Mouse (Mus musculus) induced T-regulatory cell, adult 2 months (primary cell): ENCODE data around the gene Selenos.

ENCODE experiments used
- DNase-seq: peaks from one replicate; pipeline ENCODE4 v3.0.0-alpha.2; 2012; ENCODE audit warnings: low read depth

The Selenos gene

GRCm38 (mm10) chr7:66079364-66080230 lies at the start of gene Selenos:
Gene Selenos (plus strand): TSS chr7:66079649.
- peak; percentile 99 for DNase-seq

DNA sequence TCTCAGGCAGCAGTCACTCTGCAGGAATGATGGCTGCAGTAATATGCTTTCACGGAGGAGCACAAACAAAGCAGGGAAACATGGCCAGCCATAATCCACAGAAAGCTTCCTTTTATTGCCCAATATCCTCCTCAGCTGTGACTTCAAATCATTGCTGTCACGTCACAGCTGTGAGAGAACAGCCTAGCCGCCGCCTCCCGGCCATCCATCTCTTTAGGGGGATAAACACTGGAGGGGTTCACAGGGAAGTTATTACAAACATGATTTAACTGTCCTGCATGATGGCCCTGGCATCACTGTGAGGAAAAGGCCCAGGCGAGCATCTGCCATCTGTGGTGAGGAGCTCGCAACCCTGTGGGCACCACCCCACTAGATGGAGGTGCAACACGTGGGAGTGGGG lies 42.6 kb upstream of the Selenos start:
- DNase-seq: no peak

DNA sequence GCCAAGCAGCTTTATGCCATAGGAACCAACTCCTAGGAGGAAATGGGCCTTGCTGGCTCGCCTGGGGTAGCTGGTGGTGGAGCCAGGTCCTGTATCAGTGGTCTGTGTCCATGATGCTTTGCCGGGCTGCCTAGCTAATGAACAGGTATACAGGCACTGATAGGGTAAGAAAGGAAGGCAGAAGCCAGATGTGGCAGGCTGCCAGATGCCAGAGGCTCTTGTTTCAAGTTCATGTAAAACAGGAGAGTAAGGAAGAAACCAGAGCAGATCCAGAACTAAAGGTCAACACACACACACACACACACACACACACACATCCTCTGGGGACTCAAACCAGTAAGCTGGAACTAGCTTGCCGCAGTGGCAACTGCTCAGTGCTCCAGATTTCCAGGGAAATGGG lies 41.2 kb upstream of the Selenos start:
- no peak for DNase-seq

- DNase-seq: no peak
These were observed 40.7 kb upstream of the Selenos start for GRCm38 (mm10) chr7:66038730-66039129.

DNA sequence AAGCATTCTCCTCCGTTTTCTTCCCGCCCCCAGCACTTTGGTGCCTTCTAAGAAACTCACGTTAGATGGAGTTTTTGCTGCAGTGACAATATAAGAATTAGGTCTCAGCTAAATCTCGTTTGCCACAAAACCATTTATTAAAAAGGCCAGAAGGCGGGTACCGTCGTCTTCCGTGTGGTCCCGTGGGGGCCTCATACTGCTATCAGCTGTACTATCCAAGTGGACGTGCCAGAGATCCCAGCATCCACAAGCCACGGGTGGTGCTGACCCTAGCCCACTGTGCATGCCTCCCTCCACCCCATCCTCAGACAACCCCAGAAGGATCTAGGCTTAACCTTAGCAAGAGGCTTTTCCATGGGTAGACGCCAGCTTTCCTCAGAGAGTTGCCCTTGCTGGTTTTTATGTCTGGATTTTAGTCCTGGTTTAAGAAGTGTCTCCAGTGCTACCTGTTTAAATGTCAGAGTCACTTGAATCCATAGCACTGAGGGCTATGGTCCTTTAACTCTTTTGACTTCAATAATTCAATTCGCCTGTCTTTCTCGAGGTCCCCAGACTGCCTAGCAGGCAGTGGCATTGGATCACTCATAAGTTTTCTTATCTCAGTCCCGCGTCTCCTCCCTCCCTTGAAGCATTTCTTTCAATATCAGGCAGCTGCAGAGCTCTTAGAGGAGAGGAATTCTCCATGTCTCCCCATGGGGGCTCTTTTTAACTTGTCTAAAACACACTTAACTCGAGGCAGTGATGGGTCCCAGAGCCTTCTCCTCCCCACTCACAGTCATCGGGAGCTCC lies 39.2 kb upstream of the Selenos start:
- DNase-seq: no peak

- DNase-seq: no peak
These were observed 35.6 kb upstream of the Selenos start, which contains the start of gene Gm45213 for GRCm38 (mm10) chr7:66043552-66044459. Gene Gm45213 (plus strand): TSS chr7:66043602.

DNA sequence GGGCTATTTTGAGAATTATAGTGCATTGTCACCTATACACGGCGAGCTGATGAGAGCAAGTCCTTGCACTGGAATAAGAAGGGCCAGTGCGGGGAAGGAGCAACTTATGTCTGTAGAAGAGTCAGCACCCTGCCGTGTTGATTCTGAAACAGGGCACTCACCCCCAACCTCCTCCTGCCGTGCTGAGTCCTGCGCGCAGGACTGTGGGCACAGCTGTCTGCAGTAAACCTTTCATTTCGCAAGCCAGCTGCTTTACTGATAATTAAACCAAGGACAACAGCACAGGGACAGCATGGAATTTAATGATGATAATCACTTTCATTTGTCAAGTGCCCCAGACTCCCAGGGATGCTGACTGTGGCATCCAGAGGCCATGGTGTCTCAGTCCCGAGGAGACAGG lies 34.8 kb upstream of the Selenos start:
- no peak for DNase-seq

DNA sequence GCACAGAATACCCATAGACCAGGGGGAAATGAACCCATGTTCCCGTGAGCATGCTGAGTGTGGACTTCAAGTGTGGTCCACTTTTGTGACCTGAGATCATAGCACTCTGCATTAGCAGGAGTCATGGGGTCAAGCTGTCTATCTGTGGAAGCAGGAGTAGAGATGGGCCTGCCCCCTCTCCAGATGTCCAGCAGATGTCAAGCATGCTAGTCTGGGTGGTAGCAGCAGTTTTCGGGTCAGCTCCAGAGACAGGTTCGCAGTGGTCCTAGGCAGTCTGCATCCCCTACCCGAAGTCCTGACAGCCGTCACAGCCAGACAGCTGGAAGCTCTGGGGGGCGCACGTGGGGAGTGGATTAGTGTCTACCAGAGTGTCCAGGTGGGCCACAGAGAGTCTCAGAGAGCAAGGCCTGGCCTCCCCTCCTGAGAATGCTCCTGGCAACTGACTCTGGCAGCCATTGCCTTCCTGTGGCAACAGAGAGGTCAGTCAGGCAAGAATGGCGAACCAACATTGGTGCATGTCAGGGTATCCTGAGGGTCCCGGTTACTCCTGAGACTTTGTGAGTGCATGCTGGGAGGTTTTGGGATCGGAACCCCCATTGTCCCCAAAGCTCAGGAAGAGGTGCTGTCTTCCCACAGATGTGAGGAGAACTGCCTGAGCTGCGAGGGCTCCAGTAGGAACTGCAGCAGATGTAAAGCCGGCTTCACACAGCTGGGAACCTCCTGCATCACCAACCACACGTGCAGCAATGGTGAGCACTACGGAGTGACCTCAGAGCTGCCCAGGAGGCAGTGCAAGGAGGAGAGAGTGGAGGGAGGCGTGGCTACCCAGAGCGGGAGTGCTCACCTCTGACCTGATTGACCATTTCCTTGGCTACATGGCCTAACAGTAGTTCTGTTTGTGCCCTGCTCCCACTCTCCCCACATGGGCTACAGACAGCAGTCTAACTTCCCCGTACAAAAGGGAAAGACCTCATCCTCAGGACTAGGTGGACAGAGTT lies 32.2 kb upstream of the Selenos start:
- DNase-seq: no peak

GRCm38 (mm10) chr7:66047975-66048374 lies 31.5 kb upstream of the Selenos start:
- no peak for DNase-seq

- no peak for DNase-seq
These were observed 30.8 kb upstream of the Selenos start for GRCm38 (mm10) chr7:66048446-66049230.

DNA sequence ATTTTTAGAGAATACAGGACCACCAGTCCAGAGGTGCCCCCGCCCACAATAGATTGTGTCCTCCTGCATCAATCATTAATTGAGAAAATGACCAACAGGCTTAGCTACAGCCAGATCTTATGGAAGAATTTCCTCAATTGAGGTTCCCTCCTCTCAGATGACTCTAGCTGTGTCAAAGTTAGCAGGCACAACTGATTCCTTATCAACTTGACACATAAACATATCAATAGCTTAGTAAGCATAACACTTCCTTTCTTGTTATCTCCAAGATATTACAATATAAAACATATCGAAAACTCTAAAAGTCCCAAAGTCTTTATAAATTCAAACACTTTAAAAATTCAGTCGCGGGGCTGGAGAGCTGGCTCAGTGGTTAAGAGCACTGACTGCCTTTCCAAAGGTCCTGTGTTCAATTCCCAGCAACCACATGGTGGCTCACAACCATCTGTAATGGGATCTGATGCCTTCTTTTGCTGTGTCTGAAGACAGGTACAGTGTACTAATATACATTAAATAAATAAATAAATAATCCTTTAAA lies 25.4 kb upstream of the Selenos start:
- DNase-seq: no peak

DNA sequence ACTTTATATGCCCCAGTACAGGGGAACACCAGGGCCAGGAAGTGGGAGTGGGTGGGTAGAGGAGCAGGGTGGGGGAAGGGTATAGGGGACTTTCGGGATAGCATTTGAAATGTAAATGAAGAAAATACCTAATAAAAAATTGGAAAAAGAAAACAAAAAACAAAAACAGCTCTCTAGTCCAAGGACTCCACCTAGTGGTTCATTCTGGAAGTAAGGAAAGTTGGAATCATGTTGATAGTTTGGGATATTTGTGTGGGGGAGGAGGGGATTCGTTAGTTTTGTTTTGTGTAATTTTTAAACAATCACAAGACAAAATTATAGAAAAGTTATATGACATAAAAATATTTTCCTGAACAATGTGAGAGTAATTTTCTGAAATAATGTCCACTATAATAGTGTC lies 24.1 kb upstream of the Selenos start:
- peak; percentile 65 for DNase-seq

- DNase-seq: no peak
These were observed 20.7 kb upstream of the Selenos start, which contains the start of gene Snrpa1 for GRCm38 (mm10) chr7:66058703-66059102. Gene Snrpa1 (plus strand): TSS chr7:66059003.

GRCm38 (mm10) chr7:66060066-66060956 lies 19.1 kb upstream of the Selenos start:
- DNase-seq: peak; percentile 91

DNA sequence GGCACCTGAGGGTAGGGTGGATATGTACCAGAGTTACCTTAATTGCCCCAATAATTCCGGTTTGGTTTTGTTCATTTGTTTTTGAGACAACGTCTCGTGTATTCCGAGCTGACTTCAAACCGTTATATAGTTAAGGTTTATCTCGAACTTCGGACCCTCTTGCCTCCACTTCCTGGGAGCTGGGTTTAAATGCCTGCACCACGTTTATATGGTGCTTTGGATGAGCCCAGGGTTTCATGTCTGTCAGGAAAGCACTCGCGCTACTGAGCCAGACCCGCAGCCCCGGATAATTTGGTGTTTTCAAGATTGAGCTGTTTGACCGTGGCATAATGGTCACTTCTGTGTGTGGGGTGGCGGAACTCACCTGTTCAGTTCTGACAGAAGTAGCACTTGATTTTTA lies 18.4 kb upstream of the Selenos start:
- DNase-seq: no peak

DNA sequence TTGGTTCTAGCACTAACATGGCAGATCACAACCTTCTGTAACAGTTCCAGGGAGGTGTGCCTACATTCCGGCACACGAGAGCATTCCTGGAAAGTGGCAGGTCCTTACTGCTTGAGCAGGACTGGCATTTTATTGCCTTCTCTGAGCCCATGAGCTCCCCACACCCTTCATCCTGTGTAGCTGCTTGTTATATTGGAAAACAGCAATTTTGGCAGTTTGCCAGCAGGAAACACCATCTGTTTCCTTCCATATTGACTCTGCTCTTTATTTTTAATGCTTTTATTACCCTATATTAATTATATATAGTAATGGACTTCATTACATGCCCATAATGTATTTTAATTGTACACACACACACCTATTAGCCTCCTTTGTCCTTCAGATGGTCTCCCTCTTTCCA lies 3.0 kb upstream of the Selenos start:
- no peak for DNase-seq

GRCm38 (mm10) chr7:66080231-66080613 lies 773 bp downstream of the Selenos start:
- no peak for DNase-seq

GRCm38 (mm10) chr7:66083757-66084156 lies 4.3 kb downstream of the Selenos start:
- no peak for DNase-seq

- DNase-seq: no peak
These were observed 5.1 kb downstream of the Selenos start for GRCm38 (mm10) chr7:66084546-66084945.
